25 mouse cellular contexts compared by ENCODE assay signal in genomic region chr4:87611116-87611515, GRCm38 (mm10).
DNase-seq lines count a peak whose midpoint lies in the region; ATAC-seq and TF ChIP-seq lines count a peak whose summit lies in the region.
"Had no signal": no experiment of that assay in that cellular context is flagged by ENCODE, and none has a peak within 500 bp of the region (broad histone marks: within the 10 kb centered on the region; RNA-seq: fewer than 3 reads in every experiment).

No protein-coding gene starts in this region.

- H3K36me3 ChIP-seq in kidney, embryonic 15.5 days = no peaks in the 10 kb centered on the region
- H3K36me3 ChIP-seq in midbrain, postnatal 0 days (ENCODE audit: insufficient read depth, low read length) = no peaks in the 10 kb centered on the region
- H3K36me3 ChIP-seq: embryonic facial prominence, embryonic 12.5 days; embryonic facial prominence, embryonic 15.5 days; G1E; hindbrain, embryonic 12.5 days; hindbrain, embryonic 15.5 days had no signal

- 50% methylated on average over 1 of the region's 1 CpGs for WGBS in kidney, embryonic 15.5 days
- 93% methylated on average over 1 of the region's 1 CpGs for WGBS in midbrain, postnatal 0 days

- H3K9ac ChIP-seq in kidney, embryonic 15.5 days = no peak overlapping the region
- H3K9ac ChIP-seq in midbrain, postnatal 0 days (replicated peaks; ENCODE audit: low read length, poor library complexity, severe bottlenecking) = no peak overlapping the region
- H3K9ac ChIP-seq: embryonic facial prominence, embryonic 12.5 days; embryonic facial prominence, embryonic 15.5 days; forebrain, postnatal 0 days; hindbrain, embryonic 12.5 days; hindbrain, embryonic 15.5 days had no signal

- H3K27ac ChIP-seq in kidney, embryonic 15.5 days = no peak overlapping the region
- H3K27ac ChIP-seq in midbrain, postnatal 0 days (ENCODE audit: low read depth, low read length) = no peak overlapping the region
- H3K27ac ChIP-seq: embryonic facial prominence, embryonic 12.5 days; embryonic facial prominence, embryonic 15.5 days; gastrocnemius, adult 2 months; hindbrain, embryonic 12.5 days; hindbrain, embryonic 15.5 days had no signal

- H3K4me2 ChIP-seq in kidney, embryonic 15.5 days = no peak overlapping the region
- no peak overlapping the region for H3K4me2 ChIP-seq in midbrain, postnatal 0 days (ENCODE audit: low read depth, low read length, poor library complexity, severe bottlenecking)
- H3K4me2 ChIP-seq: embryonic facial prominence, embryonic 12.5 days; embryonic facial prominence, embryonic 15.5 days; heart, embryonic 11.5 days; hindbrain, embryonic 12.5 days; hindbrain, embryonic 15.5 days had no signal

- 0 out of 2 replicates have a peak, but pooled peaks cover 3% of the 10 kb centered on the region for H3K9me3 ChIP-seq in kidney, embryonic 15.5 days (replicated peaks)
- H3K9me3 ChIP-seq in midbrain, postnatal 0 days (ENCODE audit: low read length) = no peaks in the 10 kb centered on the region
- H3K9me3 ChIP-seq: embryonic facial prominence, embryonic 12.5 days; embryonic facial prominence, embryonic 15.5 days; G1E; hindbrain, embryonic 12.5 days; hindbrain, embryonic 15.5 days had no signal

- no peaks in the 10 kb centered on the region for H3K4me1 ChIP-seq in kidney, embryonic 15.5 days
- H3K4me1 ChIP-seq in midbrain, postnatal 0 days (ENCODE audit: insufficient read depth, low read length) = no peaks in the 10 kb centered on the region
- H3K4me1 ChIP-seq: embryonic facial prominence, embryonic 12.5 days; embryonic facial prominence, embryonic 15.5 days; hindbrain, embryonic 12.5 days; hindbrain, embryonic 15.5 days had no signal

- H3K27me3 ChIP-seq in kidney, embryonic 15.5 days = no peaks in the 10 kb centered on the region
- H3K27me3 ChIP-seq in midbrain, postnatal 0 days (ENCODE audit: insufficient read depth, low read length) = no peaks in the 10 kb centered on the region
- H3K27me3 ChIP-seq: CH12.LX; embryonic facial prominence, embryonic 12.5 days; embryonic facial prominence, embryonic 15.5 days; hindbrain, embryonic 12.5 days; hindbrain, embryonic 15.5 days; Patski had no signal

- intact Hi-C loops in left cerebral cortex, postnatal 14 days (cut with DNase I) = no loop called here

- TF ChIP-seq CTCF in midbrain, postnatal 0 days (IDR thresholded peaks at IDR 0.05) = no peak

- ATAC-seq in kidney, embryonic 15.5 days (replicated peaks; ENCODE audit: low FRiP score) = no peak
- no peak for ATAC-seq in midbrain, postnatal 0 days (ENCODE audit: low FRiP score)
- ATAC-seq: forebrain, embryonic 14.5 days; forebrain, postnatal 0 days; Patski had no signal

- DNase-seq in kidney, adult 18-20 months = peak; percentile 11
- peak; percentile 65 for DNase-seq in kidney, adult 9 months
- DNase-seq in kidney, postnatal 14 days = peak; percentile 1
- DNase-seq in left cerebral cortex, postnatal 14 days (ENCODE audit: low spot score in 2 of 2) = no peak
- DNase-seq in midbrain, postnatal 0 days (ENCODE audit: low spot score) = no peak
- DNase-seq: adrenal gland, postnatal 14 days; B cell, adult 2 months; cerebellum, adult 11 months; cerebellum, adult 2 months; cerebellum, adult 9-11 months; cerebellum, postnatal 25 days; forebrain, postnatal 0 days; gastrocnemius, adult 2 months; gastrocnemius, postnatal 14 days; heart, adult 11 months had no signal

- no peak overlapping the region for H3K4me3 ChIP-seq in kidney, embryonic 15.5 days (replicated peaks)
- H3K4me3 ChIP-seq in midbrain, postnatal 0 days (ENCODE audit: low read depth, low read length) = no peak overlapping the region
- H3K4me3 ChIP-seq: embryonic facial prominence, embryonic 12.5 days; embryonic facial prominence, embryonic 15.5 days; gastrocnemius, adult 2 months; hindbrain, embryonic 12.5 days; hindbrain, embryonic 15.5 days had no signal

Comparison
In these comparisons a context has a peak if more than half of its experiments do, and no peak if none do; other contexts are left out.
1. DNase-seq: peak in kidney, adult 18-20 months (single experiment), kidney, adult 9 months (single experiment) and kidney, postnatal 14 days (single experiment); none in left cerebral cortex, postnatal 14 days (0 of 2) and midbrain, postnatal 0 days (single experiment).